Mouse (Mus musculus): ENCODE data around the gene Stub1. TPM values are rescaled to one million over a fixed set of nuclear protein-coding genes. Genes with fewer than 3 reads are reported as not detected.
"Not testable (repeated sequence)": the region's sequence is repeated elsewhere in the genome, so short reads cannot be mapped to it uniquely, and the experiment has no call there.

Stub1 gene
- total RNA-seq, 2 experiments from 2014 or later, result 160 to 166 TPM

DNA sequence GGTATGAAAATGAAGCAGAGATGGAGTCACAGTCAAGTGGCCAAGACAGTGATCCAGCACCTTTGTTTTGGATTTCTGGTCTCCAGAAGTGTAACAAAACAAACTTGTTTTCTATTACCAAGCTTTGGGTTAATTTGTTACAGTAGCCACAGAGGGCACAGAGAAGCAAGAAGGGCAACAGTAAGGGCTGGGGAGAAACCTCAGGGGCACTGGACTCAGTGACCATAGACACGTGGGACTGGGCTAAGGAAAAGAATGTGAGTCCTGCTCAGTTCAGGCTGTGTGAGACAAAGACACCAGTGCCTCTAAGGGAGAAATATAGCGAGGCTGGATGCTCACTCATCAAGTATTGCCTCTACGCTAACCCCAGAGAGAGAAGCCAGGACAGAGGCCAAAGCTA, 39.5 kb upstream of the Stub1 start:
- intact Hi-C loops (cut with DNase I), result no loop called here
- no peak for DNase-seq (ENCODE audit: low spot score in 2 of 2)

GRCm38 (mm10) chr17:25871566-25871965, 38.4 kb upstream of the Stub1 start:
- DNase-seq (ENCODE audit: low spot score in 2 of 2); intact Hi-C loops (cut with DNase I): not testable (repeated sequence)

- intact Hi-C loops (cut with DNase I), result no loop called here
- no peak for DNase-seq (ENCODE audit: low spot score in 2 of 2)
Observed at GRCm38 (mm10) chr17:25869954-25870353, 36.8 kb upstream of the Stub1 start.

GRCm38 (mm10) chr17:25869498-25869897, 36.3 kb upstream of the Stub1 start:
- intact Hi-C loops (cut with DNase I), result no loop called here
- no peak for DNase-seq (ENCODE audit: low spot score in 2 of 2)

- intact Hi-C loops (cut with DNase I), result no loop called here
- DNase-seq (ENCODE audit: low spot score in 2 of 2), result peak; percentile 76 to 80
Observed at GRCm38 (mm10) chr17:25868601-25869191, 35.5 kb upstream of the Stub1 start, which contains the start of gene Mcrip2. TSS of gene Mcrip2 (minus strand) at chr17:25868764.

DNA sequence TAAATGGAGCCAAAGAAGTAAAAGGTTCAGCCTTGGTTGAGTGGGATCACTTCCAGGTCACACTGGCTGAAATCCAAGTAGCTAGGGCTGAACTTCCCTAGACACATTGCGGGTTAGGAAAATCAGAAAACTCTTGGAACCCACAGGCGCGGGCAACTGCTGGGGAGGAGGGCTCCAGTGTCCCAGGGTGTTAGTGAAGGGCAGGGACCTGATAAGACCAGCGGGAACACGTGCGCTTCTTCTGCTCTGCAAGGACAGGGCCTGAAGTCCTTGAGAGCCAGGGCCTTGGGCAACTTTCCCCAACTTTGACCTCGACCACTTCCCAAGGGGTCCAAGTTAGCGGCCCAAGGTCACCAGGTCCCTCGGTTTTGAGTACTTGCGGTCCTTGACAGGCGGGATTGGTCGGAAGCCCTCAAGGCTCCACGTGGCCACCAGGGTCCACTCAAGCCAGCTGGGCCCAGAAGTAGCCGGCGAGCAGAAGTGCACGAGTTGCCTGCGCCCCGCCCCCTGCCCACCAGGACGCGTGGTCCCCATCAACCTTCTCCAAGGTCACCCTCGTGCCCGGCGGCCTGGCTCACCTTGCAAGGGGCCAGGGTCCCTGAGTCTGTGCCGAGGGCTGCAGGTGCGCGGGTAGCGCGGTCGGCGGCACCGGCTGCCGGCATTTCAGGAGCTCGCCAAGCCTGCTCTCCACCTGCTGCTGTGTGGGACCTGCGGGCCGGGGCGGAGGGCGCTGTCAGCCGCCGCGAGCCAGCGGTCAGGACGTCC, 34.8 kb upstream of the Stub1 start:
- intact Hi-C loops (cut with DNase I), result no loop called here
- no peak for DNase-seq (ENCODE audit: low spot score in 2 of 2)

DNA sequence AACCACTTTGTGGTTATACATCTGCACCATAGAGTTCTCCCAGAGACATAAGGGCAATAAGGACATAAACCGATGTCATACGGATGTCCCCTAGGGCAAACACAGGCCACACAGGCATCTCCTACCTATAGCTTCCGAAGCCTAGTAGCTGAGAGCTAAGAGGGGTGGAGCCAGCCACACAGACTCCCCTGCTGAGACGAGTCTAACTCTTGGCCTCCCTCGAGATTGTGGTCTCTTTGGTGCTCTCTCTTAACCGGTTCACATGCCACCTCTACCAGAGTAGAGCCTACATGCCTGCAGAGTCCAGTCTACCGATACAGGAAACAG, 34.3 kb upstream of the Stub1 start:
- intact Hi-C loops (cut with DNase I), result no loop called here
- no peak for DNase-seq (ENCODE audit: low spot score in 2 of 2)

DNA sequence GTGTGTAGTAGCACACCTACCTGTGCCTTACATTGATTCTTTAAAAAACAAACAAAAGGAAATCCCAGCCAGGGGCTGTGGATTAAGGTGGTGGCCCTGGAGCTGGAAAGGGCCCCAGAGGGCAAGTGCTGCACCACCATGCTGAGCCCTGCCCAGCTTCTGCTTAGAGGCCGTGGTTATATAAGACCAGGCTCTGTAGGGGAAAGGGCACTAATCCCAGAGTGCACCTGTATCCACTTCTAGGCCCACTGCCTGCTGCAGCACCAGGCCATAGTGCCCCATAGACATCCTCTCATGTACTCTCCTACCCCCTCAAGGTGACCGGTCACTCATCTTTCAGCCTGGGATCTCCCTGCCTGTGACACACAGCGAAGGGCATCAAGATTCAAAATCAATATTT, 33.0 kb upstream of the Stub1 start:
- intact Hi-C loops (cut with DNase I), result no loop called here

DNA sequence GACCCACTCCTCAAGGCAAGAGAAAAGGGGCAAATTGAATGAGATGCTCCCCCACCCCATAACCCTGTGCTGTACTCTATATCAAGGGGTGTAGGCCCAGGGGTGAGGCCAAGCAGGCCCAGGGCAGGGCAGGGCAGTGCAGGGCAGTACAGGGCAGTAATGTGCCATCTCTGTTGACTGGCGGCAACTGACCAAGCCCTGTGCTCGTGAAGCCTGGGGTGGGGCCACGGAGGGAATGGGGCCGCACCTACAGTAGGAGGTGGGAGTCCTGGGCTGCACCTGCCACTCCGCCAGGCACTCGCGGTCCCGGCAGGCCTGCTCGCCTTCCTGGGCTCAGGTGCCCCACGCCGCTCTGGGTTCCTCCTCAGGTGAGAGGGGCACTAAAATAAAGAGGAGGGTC, 32.1 kb upstream of the Stub1 start:
- intact Hi-C loops (cut with DNase I), result no loop called here
- no peak for DNase-seq (ENCODE audit: low spot score in 2 of 2)

More for the DNA sequence above, 33.0 kb upstream of the Stub1 start:
- DNase-seq (ENCODE audit: low spot score in 2 of 2), result no peak

- intact Hi-C loops (cut with DNase I), result no loop called here
- DNase-seq (ENCODE audit: low spot score in 2 of 2), result no peak
Observed at GRCm38 (mm10) chr17:25864311-25864710, 31.1 kb upstream of the Stub1 start.

DNA sequence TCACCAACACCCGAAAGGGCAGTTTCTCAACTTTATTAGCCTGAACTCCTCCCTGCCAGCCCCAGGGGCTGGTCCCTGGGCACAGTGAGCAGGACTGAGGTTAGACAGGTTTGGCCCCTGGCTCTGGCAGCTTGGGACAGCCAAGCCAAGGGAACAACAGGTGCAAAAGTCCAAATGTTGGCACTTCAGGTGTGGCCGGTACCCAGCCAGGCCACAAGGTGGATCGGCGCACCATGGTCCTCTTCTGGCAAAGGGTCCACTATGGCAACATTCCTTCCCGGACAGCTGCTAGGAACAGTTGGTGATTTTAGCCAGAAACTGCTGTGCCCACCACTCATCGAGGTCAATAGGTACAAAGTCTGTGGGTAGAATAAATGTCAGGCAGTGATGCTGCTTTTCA, 30.5 kb upstream of the Stub1 start:
- DNase-seq (ENCODE audit: low spot score in 2 of 2), result no peak
- intact Hi-C loops (cut with DNase I), result no loop called here

GRCm38 (mm10) chr17:25861704-25862612, 28.8 kb upstream of the Stub1 start:
- DNase-seq (ENCODE audit: low spot score in 2 of 2), result no peak
- intact Hi-C loops (cut with DNase I), result no loop called here

DNA sequence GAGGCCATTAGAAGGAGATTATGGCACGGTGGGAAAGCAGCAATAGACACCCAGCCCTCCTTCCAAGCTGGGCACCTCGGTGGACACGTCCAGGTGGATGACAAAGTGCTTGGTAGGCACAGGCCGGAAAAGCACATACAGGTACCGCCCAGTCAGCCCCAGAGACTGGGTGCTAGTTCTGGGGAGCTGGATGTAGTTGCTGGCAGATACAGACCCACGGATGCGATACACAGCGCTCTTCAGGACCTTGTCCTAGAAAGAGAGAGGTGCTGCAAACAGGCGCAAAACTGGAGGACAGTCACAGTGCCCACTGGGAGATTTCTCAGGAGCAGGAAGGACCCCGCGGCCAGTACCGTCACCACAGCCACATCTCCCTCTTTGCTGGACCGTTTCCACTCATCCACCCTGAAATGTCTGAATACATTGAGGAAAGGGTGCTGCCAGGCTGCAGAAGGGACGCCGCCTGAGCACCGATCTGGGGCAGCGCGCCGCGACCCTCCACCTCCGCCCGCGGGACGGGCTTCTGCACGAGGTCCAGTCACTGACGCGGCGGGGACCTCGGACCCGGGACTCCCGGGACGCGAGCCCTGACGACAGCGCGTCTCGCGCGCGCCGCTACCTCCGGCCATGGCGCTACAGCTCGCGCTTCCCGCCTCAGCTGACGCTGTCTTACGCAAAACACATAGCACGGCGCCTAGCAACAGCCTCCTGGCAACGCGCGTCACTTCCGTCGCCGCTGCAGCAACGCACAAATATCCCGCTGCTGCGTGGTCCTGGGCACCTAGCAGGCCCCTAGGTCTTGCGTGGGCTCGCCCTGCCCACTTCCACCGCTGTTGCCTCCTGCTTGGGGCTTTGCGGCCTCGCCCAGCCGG, 27.9 kb upstream of the Stub1 start, which contains the start of gene Wdr90:
Wdr90 (minus strand) TSS at position 670 of the 872 bp plus-strand sequence.
- intact Hi-C loops (cut with DNase I), result no loop called here
- peak; percentile 94 for DNase-seq (ENCODE audit: low spot score in 2 of 2)

DNA sequence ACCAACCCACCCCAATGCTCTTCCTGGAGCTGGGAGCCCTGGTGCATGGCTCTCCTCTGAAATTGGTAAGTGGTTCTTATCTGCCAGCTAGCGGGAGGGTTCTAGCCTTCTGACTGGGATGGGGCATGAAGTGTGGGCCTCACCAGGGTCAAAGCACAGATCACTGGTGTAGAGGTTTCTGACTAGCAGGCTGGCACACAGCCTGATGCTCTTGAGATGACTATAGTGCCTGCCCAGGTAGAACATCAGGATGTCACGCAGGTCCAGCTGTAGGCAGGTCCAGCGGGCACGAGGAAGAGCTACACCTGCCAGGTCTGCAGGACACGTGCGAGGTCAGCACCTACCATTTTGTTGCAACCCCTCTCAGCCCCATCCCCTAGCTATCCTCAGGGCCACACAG, 27.0 kb upstream of the Stub1 start:
- no peak for DNase-seq (ENCODE audit: low spot score in 2 of 2)
- intact Hi-C loops (cut with DNase I), result no loop called here

DNA sequence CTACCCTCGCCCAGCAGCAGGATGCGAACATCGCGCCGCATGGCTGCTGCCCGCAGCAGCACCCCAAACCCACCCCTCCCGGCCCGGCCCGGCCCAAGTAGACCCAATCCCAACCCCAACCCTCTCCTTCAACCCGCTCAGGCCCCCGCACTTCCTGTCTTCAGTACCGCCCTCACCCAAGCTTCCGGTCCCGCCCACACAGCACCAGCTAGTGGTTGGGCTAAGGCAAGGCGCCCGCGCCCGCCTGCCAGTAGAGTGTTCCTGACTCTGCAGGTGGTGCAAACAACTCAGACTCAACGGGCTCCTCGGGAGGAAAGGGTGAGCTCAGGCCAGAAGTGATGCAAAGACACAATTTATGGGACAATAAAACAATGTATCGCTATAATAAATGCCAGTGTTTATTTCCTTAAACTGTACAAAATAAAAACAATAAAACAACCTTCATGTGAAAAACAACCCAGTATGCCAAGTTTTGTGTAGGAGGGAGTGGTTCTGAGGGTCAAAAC, 11.2 kb upstream of the Stub1 start, which contains the start of gene Rhot2:
Rhot2 (minus strand) TSS at position 456 of the 506 bp plus-strand sequence.
- peak; percentile 94 to 95 for DNase-seq (ENCODE audit: low spot score in 2 of 2)
- intact Hi-C loops (cut with DNase I), result no loop called here

GRCm38 (mm10) chr17:25843636-25844395, 10.6 kb upstream of the Stub1 start:
- intact Hi-C loops (cut with DNase I), result no loop called here
- DNase-seq (ENCODE audit: low spot score in 2 of 2), result no peak

GRCm38 (mm10) chr17:25843122-25843521, 9.9 kb upstream of the Stub1 start:
- DNase-seq (ENCODE audit: low spot score in 2 of 2), result no peak
- intact Hi-C loops (cut with DNase I), result no loop called here

DNA sequence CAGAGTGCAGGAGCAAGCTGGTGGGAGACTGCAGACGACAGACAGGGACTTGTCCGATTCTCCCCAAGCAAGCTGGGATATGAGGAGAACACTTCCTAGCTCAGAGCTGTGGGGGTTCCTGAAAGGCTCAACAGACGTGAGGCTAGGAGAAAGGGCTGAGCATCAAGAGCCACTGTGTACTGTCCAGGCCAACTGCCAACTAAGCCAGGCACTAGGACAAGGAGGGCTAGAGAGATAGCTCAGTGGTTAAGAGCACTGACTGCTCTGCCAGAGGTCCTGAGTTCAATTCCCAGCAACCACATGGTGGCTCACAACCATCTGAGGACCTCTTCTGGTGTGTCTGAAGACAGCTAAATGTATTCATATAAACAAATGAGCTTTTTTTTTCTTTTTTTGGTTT, 9.3 kb upstream of the Stub1 start:
- no peak for DNase-seq (ENCODE audit: low spot score in 2 of 2)
- intact Hi-C loops (cut with DNase I), result no loop called here
